Mouse (Mus musculus): ENCODE measurements around the gene Pigl.

The Pigl gene

DNA sequence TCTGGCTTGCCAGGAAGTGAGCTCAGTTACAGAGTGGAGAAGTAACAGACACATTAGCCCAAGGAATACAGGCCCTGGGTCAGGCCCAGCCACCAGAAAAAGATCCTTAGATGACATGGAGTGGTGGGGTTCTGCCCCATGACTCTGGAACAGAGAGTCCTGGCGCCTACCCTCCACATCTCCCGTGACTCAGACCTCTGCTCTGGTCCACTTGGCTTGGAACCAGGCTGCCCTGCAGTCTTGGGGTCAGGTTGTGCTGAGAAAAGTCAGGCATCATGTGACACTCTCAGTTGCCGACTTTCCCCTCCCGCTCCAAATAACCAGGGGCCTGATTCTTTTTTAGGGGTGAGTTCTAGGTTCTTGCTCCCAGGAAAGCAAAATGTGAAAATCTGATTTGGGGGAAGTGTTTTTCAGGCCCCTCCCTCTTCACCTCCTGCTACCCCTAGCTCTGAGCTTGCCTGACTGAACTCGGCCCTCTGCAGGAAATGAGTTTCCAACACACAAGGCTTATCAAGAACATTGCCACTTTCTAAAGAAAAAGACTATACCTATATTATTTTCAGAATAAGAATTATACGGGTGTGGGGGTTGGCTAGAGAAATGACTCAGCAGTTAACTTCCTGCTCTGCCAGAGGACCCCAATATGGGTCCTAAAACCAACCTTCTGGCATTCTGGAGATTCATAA lies 100.8 kb downstream of the Pigl start:
- peak; percentile 50 for DNase-seq (ENCODE audit: low spot score)

- DNase-seq (ENCODE audit: low spot score), result no peak
Observed at GRCm38 (mm10) chr11:62560463-62561016, 102.3 kb downstream of the Pigl start.

DNA sequence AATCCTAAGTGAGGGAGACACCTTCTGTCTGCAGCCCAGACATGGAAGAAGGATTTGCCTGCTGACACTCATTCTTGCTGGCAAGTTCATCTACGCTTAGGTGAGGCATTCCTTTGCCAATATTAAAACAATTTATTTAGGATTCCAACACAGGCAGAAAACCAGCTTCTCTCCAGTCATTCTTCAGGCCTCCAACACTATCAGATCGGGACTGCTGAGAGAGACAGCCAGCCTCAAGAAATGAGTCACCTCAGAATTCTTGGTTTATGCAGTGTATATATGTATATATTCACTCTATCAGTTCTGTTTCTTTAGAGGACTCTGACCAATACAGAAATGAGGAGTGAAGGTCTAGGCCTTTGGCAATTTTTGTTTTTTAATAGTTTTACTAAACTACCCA lies 105.3 kb downstream of the Pigl start:
- DNase-seq (ENCODE audit: low spot score), result no peak
